Mouse (Mus musculus) thymus, adult 2 months (tissue): ENCODE measurements around the gene Dnal1.

Source experiments
- CTCF ChIP-seq: fragments of 200-500 bp; IDR thresholded peaks from 2 replicates; pipeline ENCODE4 v1.5.1; 2012; ENCODE audit warnings: mild to moderate bottlenecking, control low read depth, low read length, moderate library complexity, borderline replicate concordance; ENCODE audit not compliant: control insufficient read depth, poor library complexity, insufficient read depth; ENCODE audit errors: extremely low read depth
- POLR2A ChIP-seq: fragments of 200-500 bp; IDR thresholded peaks from 2 replicates; pipeline ENCODE4 v1.6.1; 2012; ENCODE audit warnings: mild to moderate bottlenecking, low read length, control low read depth, moderate library complexity; ENCODE audit not compliant: control insufficient read depth, poor library complexity, insufficient read depth; ENCODE audit errors: extremely low read depth

- TF ChIP-seq CTCF (no peak), POLR2A (no peak)
Measured at GRCm38 (mm10) chr12:84163586-84164110, 49.5 kb downstream of the Dnal1 start.
